Mouse (Mus musculus): Measurements from ENCODE around the gene Cldn14.

The Cldn14 gene

DNA sequence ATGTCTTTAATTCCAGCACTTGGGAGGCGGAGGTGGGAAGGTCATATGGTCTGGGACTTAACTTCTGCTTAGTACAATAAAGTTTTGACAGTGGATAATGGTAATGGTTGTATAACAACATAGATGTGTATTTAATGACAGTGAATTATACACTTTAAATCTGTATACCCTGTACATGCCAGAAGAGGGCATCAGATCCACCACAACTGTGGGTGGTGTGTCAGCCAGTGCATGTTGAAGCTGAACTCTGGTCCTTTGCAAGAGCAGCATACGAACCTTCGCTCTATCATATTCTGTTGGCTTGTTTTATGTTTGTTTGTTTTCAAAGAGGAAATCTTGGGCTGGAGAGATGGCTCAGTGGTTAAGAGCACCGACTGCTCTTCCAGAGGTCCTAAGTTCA, 61.2 kb downstream of the Cldn14 start:
- in situ Hi-C loops (cut with MboI, MseI), result loop anchor here (10.0 kb wide), 2 partner anchors 797 to 1593 kb away; partner anchors contain the start of gene Kcne1

DNA sequence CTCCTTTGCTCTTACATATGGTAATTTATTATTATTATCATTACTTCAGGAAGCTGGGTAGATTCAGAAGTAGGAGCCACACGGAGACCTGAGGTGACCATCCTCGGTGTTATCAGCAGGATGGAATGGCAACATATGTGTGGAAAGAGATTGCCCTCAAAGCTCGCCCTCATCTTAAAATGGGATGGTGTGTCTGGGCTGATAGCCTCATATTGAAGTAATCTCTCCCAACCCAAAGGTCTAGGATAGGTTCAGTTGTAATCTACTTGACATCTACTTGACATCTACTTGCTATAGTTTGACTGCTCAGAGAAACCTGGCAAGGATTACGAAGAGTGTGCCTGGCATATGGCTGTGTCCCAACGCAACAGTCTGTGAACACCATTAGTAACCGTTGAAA, 64.3 kb downstream of the Cldn14 start:
- in situ Hi-C loops (cut with MboI, MseI), result loop anchor here (10.0 kb wide), 2 partner anchors 800 to 1590 kb away; partner anchors contain the start of gene Kcne1

DNA sequence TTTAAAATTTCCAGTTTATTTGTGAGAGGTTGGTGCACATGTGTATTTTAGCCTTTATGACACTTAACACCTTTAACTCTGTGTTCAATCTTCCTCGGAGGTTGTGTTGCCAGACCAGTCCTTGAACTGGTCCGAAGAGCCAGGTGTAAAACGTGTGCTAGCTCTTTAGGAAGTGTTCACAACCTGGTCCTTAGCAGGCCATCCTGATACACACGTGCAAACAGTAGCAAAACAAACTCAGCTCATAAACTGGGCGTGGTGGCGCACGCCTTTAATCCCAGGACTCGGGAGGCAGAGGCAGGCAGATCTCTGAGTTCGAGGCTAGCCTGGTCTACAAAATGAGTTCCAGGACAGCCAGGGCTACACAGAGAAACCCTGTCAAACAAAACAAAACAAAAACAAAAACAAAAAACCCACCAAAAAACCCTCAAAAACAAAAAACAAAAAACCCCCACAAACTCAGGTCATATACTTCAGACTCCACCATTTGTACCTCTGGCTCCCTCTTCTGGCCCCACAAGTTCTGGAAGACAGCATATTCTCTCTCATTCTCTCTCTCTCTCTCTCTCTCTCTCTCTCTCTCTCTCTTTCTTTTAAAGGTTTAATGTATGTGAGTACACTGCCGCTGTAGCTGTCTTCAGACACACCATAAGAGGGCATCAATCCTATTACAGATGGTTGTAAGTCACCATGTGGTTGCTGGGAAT, 65.7 kb downstream of the Cldn14 start:
- in situ Hi-C loops (cut with MboI, MseI), result loop anchor here (10.0 kb wide), 2 partner anchors 802 to 1588 kb away; partner anchors contain the start of gene Kcne1

DNA sequence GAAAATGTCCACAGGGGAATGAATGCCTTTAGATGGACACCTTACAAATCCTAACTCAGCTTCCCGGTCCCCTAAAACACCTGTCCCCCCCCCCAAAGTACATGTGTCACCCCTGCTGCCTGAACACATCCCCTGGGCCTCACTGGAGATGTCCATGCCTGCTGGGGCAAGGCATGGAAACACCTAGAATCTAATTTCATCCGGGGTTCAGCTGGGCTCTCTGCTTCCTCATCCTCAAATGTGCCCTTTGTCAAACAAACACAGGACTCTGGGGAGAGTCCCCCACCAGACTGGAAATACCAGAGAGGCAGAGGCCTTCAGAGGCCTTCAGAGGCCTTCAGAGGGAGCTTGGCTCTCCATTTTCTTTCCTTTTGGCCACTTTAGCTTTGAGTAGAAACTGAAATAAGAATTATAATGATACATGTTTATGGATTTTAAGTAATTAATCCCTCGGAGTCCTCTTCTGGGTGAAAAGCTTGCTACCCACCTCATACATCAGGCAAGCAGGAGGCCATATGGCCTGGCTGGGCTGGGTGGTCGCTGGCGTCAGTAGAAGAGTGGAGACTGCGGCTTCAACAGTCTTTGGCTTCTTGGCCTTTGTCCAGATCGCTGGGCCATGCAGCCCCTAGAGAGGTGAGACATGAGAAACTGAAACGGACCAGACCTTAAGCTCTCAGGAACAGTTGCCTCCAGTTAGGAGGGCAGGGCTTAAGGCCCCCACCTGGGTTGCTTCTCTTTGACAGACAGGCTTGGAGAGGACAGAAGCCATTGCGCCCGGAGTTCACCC, 66.7 kb downstream of the Cldn14 start:
- in situ Hi-C loops (cut with MboI, MseI), result loop anchor here (10.0 kb wide), 2 partner anchors 803 to 1587 kb away; partner anchors contain the start of gene Kcne1

DNA sequence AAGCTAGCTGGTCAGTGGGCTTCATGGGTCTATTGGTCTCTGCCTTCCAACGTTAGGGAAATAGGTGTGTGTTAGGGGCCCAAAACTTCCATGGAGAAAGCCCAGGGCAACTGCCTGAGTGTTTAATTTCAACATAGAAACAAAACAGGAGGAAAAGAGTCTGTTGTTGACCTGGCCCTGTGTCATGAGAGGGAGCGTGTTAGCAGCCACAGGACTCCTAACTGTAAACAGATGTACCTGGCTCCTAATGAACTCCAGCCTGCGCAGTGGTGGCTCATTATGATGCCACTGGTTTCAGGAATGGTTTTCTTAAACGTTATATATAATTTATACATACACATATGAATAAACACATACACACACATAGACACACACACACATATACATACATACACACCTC, 68.7 kb downstream of the Cldn14 start:
- in situ Hi-C loops (cut with MboI, MseI), result loop anchor here (10.0 kb wide), 2 partner anchors 805 to 1585 kb away; partner anchors contain the start of gene Kcne1

DNA sequence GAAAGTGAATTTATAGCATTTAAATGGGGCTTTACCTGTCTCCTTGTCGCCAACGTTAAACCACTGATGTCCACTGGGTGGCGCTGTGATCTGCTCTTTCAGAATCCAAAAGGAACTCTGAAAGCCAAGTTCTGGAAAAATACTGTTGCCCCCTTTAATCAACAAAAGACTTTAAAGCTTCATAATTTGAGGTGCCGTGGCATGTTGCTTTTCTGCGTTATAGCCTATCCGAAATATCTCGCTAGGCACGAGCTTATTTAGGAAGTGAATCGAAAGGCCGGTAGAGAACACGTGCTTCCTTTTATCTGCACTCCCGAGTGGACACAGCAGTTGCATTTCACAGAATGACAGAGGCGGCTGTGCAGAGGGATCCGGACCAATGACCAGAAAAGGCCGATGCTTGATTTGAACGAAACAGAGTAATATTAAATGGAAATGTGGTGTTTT, 70.2 kb downstream of the Cldn14 start:
- in situ Hi-C loops (cut with MboI, MseI), result no loop called here

DNA sequence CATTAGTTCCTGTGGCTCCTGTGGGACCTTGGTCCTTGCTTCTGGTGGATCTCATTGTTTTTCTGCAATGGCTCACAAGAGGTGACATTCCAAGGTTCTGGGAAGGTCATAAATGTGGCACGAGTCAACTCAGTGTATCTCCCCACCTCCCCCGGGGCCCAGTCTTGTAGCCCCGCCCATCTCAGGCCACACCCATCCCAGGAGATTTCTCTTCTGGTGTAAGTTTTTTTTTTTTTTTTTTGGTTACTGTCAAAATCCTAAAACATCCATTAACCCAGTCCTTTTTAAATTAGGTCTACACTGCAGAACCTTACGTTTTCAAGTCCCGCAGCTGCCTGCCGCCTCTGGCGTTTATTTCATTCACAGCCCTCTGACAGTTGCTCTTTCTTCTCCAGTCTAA, 73.6 kb downstream of the Cldn14 start:
- in situ Hi-C loops (cut with MboI, MseI), result no loop called here

DNA sequence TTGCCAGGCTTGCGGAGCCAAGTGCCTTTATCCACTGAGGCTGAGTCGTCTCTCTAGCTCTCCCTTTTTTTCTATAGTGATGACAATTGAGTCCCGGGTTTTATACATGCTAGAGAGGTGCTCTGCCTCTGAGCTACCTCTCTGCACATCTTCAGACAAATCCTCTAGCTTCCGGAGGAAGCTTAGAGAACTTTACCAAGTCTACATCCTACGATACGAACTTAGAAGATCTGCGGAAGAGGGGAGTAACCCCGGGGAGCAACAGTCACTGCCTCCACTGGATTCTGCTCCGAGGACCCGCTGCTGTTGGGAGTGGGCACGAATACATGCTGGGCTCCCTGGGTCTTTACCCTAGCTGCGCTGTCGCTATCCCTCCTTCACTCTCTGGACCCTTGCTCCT, 74.0 kb downstream of the Cldn14 start:
- in situ Hi-C loops (cut with MboI, MseI), result no loop called here

DNA sequence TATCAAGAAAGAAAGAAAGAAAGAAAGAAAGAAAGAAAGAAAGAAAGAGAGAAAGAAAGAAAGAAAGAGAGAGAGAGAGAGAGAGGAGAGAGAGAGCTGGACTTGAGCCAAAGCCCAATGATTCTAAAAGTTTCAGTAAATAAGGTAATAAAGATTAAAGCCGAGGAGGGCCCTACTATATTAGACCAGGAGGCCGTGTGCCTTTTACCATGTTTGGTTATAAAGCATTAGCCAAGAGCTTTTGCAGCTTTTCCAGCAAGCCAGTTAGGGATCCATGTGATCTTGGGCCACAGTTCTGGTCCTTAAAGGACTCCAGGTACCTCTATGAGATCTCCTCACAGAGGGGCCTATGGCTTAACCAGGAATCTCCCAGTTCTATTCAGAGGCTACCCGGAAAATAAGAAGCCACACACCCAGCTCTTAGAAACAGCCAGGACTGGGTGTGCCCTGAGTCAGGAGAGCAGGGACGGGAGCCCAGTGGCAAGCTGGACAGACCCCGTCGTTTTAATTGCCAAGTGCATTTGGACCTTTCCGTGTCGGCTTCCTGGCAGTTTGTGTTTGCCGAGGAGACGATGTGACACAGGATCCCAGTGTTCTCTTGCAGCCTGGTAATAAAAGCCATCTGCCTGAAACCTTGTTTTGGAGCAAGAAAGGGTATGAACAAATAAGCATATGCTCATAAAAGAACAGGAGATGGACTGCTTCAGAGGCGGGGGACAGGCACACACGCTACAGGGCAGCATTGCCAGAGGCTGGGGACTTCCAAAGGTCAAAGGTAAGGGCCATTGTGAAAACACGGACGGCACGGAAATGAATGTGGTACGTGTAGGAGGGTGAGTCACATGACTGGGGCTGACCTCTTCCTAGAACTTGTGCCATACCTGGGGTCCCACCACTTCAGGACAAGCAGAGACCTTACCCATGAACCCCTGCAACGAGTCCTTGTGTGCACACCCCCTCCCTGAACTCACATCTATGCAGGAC, 76.2 kb downstream of the Cldn14 start:
- in situ Hi-C loops (cut with MboI, MseI), result no loop called here

DNA sequence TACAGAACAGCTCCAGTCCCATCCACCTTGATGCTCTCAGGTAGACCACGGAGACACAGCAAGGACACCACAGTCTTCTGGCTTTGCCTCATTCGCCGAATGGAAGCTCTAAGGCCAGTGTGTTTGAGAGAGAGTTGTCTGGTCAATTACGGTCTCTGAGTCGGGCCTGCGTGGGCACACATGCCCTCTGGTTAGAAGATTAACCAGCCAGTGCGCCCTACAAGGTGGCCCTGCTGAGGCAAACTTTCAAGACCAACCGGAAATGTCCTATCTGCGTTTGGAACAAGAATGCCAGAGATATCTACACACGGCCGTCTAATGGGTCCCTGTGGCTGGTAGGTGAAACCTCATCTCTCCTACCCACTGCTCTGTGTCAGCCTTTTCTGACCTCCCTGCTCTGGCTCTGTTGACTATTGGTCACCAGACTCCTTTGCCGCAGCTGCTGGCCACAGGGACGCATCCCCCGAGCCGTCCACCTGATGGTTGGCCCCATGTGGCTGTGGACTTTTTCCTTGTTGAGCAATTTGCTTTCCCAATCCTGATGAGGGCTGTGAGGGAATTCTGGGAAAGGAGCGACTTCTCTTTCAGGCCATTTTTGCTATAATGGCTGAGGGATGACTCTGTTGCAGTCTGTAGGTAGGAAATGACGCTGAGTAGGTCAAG, 79.1 kb downstream of the Cldn14 start:
- in situ Hi-C loops (cut with MboI, MseI), result no loop called here

DNA sequence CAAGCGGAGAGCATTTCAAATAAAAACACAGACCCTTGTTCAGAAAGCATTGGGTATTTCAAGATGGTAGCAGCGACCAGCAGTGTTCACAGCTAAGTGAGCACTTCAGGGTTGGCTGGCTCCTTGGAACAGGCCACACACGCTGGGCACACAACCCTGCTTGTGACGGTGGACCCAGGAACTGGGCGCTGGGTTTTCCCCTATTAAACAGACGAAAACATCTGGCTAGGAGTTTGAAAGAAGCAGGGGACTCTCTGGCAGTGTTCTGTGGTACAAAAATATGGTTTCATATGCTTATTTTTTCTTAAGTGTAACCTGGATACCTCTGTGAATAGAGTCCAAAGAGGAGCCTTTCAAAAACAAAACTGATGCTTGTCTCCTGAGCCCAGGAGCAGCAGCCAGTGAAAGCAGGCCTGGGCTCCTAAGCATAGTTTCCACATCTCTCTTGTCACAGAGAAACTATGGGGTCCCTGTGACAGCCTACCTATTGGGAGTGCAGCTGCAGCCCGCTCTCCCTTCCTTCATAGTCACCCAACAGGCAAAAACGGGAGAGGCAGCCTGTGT, 82.9 kb downstream of the Cldn14 start:
- in situ Hi-C loops (cut with MboI, MseI), result no loop called here

DNA sequence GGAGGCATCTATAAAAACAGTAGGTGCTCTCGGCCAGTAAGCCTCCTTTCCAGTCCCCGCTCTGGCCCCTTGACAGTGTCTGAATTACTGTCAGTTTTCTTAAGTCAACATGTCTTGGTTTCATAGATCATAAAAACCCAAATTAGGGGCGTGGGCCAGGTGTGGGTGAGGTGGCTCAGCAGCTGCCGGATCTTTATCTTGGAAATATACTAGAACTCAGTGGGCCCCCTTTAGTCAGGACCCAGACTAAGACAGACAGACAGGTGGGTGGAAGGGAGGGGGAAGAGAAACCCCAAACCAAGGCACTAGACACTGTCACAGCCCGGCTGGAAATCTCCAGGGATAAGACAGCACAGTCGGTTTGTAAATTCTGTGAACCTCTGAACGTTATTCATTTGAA, 84.8 kb downstream of the Cldn14 start:
- in situ Hi-C loops (cut with MboI, MseI), result no loop called here

DNA sequence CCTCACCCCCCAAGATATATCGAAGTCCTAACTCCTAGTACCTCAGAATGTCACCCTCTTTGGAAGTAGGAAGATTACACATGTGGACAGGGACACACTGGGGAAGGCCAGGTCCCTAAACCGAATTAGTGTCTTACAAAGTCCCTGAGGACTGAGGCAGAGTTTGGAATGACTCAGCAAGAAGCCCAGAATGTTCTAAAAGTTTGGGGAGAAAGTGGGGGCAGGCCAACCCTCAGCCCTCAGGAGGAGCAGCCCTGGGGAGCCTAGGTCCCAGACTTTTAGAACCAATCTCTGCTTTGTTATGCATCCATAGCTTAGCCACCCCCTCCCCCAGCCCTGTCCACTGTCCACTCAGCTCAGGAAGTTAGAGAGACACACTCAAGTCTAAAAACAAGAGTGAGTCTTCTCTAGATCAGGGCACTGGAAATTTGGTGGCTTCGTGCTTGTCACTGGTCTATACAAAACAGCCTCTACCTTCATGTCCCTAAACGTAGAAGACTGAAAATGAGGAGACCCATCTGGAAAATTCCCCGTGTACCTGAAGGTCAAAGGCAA, 85.7 kb downstream of the Cldn14 start:
- in situ Hi-C loops (cut with MboI, MseI), result no loop called here

DNA sequence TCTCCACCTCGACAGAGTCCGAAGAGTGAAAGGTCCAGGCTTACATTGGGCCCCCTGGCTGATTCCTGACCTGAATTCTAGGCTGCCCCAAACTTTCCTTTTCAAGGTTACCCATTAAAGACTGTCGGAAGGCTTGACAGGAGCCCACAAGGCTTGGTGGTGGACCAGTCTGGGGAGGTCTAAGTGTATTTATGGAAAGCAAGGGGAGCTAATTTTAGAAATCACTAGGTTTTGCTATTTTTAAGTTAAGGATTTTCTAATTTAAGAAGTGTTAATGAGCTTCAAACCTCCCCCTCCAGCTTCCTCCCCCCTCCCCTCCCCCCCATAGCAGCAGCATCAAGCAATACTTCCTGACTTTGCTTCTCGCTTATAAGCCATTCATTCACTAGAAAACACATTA, 88.0 kb downstream of the Cldn14 start:
- in situ Hi-C loops (cut with MboI, MseI), result no loop called here

DNA sequence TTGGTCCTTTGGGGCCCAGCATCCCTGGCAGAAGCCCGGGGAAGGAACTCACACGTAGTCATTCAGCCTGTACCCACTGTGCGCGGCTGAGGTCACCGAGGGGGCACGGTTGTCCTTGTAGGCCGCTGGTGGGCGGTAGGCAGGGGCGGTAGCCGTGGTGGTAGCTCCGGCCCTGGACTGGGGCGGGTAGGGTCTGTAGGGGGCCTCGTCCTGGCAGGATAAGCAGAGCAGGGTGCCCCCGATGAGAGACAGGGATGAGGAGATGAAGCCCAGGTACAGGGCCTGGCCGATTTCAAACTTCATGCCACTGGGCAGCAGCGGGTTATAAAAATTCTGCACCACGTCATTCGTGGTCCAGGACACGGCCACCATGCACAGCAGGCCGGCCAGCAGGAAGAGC, 89.4 kb downstream of the Cldn14 start:
- in situ Hi-C loops (cut with MboI, MseI), result loop anchor here (10.0 kb wide), 2 partner anchors 796 to 1534 kb away; no protein-coding TSS in a partner anchor

DNA sequence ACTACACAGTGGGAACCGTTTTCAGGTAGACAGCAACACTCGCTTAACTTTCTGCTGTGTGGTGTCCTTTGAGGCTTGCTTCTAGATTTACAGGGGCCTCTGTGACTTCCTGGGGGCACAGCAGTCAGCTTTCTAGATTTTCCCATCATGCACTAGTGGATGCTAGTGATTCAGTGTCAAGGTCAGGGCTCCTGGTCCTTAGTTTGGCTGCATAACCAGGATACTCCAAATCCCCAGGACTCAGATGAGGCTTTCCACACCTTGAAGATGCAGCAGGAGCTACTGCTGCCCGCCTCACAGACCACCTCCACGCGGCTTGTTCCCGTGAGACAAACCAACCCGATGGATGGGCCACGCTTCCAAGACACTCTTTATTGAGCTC, 90.0 kb downstream of the Cldn14 start:
- in situ Hi-C loops (cut with MboI, MseI), result loop anchor here (10.0 kb wide), 2 partner anchors 796 to 1534 kb away; no protein-coding TSS in a partner anchor

DNA sequence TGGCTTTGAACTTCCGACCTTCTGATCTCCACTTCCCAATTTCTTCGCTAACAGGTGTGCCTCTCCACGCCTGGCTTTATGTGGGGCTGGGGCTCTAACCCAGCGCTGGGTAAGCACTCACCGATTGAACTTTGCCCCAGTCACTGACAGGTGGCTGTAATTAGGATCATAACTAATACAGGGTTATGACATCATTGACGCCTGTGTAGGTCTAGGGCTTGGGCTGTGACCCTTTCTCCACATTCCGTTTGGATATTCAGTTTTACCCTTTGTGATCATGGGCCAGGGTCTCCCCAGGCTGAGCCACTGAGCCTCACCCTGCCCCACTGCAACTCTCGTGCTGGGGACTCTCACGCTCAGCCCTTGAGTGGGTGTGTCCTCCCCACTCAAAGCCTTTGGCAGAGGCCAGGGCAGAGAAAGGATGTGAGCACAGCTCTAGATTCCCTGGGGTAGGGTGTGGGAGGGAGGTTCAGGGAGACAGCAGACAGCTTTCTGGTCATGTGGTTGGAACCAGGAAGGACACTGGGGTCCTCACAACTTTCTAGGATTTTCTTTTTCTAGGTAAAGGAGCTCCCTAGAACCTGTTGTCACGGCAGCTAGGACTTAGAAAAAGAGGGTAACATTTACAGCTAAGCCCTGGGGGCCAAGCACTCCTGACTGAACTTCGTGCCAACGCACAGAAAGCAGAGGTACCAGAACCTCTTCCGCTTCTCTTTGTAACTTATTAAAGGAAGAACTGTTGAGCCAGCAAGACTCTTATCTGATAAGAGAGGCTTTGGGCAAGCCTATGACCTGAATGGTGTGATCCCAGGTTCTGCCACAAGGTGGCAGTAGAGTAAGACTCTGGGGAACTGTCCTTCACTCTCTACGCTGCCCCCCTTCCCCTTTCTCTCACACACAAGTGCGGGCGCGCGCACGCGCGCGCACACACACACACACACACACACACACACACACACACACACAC, 90.6 kb downstream of the Cldn14 start:
- in situ Hi-C loops (cut with MboI, MseI), result loop anchor here (10.0 kb wide), 2 partner anchors 797 to 1533 kb away; no protein-coding TSS in a partner anchor

DNA sequence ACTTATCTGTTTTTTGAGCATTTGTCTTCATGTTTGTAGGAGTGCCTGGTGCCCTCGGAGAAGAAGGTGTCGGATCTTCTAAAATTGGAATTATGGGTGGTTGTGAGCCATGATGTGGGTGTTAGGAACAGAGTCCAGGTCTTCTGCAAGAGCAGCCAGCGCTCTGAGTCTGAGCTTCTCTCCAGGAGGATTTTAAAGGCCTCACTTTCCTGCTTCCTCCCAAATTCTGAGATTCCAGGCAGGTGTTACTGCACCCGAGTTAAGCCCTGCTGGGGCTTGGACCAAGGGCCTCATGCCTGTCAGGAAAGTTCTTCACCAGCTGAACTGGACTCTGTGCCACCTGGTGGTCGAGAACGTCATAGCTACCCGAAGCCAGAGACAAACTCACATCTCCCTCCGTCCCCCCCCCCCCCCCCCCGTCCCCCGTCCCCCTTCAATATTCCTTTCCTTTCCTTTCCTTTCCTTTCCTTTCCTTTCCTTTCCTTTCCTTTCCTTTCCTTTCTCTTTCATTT, 93.2 kb downstream of the Cldn14 start:
- in situ Hi-C loops (cut with MboI, MseI), result loop anchor here (10.0 kb wide), 2 partner anchors 799 to 1531 kb away; no protein-coding TSS in a partner anchor

Data from T-helper 1 cell (primary cell).